Mouse (Mus musculus) right cerebral cortex, postnatal 36 days (tissue): ENCODE measurements at regions not wholly inside any gene's neighbourhood (a gene's known extent, or its start where the extent isn't known, plus 50 kb on each side); places are given as distances from the start of the nearest gene placed in this dataset.

Experiments used
- DNase-seq, 2 experiments: peaks; one replicate each; pipeline ENCODE4 v3.0.0; 2022; ENCODE audit warnings: low spot score in 2 of 2, mixed read lengths in 1 of 2

DNA sequence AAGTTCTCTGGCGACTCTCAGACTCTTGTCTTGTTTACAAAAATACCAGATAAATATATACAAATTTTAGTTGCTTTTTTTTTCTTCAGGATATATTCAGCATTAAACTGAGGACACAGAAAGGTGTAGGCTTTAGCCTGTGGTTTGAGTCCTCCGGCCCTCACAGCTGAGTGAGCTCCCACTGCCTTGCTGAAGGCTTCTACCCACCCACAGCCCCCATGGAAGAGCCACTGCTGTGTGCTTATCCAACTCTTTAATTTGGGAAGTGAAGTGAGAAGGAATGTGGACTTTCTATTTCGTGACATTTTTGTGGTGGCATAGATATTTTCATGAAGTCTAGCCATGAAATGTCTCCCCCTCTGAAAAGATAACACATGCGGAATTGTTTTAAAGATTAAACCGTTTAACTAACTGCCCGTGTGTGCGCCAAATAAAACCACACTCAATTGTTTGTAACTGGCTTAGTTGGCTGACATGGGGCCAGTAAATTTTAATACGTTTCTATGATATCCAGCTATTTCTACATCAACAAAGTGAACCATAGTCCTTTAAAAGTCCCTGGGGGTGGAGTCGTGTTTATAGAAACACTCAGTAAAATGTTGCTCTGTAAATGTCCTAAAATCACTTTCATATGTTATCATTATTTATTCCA, 174.1 kb downstream of the Slc38a4 start:
- no peak for DNase-seq

DNA sequence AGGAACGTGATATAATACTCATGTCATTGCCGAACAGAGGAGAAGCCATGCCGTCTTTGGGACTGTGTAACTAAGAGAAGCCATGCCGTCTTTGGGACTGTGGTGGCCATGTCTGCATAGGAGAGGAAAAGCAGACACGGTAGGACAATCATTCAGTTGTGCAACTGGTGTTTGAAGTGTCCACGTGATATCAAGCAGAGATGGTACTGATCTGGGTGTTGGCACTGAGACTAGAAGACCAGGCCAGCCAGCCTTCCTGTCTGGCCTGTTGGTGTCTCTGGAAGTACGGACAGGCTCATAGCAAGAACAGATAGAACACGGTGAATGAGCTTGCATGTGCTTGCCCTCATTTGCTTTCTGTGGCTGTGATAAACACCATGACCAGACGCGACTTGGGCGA, 175.7 kb downstream of the Slc38a4 start:
- no peak for DNase-seq

DNA sequence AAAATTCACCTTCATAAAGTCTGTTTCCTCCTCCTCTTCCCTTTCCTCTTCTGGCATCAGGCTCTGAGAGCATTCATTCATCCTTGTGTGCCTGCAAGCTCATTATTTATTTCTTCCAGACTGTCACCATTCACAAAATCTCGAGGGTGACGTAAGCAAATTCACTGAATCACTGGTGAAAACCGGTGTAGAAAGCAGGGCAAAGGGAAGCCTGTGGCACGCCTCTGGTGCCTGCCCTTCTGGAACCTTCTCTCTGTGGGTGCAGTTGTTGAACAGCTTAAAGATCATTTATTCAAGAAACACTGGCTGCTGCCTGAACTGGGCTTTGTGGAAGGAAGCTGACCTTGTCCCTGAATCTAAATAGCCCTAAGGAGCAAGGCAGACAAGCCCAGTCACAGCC, 177.0 kb downstream of the Slc38a4 start:
- DNase-seq = no peak

DNA sequence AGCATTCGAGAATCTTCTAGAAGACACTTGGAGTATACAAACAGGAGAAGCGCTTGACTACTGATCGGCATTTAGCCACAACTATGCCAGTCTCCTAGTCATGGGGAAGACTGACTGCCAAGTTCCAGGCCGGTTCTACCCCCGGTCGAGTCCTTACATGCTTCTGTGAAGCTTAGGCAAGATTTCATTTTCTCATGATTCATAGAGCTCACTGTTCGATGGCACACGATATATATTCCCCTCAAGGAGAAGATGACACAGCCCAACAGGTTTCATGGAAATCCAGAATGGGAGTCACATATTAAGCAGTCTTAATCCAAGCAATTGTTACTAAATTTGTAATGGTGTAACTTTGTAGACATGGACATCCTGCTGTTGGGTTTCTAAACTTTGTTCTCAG, 177.8 kb downstream of the Slc38a4 start:
- DNase-seq = no peak

DNA sequence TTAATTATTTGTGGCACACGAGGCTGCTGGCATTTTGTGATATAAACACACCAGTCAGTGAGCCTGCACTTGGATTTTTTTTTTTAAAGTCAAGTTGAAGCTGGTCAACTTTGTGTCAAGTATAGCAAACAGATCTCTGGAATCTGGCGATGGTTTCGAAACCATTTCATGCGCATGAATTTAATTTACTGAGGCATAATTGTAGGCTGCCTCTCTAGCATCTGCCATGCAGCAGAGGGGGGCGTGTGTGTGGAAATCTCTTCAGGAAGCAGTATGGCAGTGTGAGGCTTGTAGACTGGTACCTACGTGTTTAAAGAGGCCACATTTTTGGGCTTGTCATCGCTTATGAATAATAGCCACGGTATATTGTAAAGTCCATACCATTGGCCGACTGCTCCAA, 177.7 kb upstream of the Slc38a2 start:
- DNase-seq = no peak

DNA sequence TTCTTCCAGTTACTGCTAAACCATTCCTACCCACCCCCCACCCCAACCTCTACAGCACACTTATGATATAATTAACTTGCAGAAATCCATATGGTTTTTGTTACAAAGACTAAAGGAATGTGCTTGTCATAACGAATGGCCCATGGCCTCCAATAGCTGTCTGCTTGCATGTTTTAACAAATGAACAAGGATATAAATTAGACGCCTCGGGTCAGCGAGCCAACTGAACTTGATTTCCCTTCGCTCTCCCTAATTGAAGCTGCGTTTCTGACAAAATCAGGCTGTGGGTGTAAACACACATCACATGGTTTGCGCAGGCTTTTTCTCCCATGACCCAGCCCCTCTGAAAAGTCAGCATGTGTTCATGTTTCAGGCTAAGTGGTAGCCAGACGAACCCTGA, 174.6 kb upstream of the Slc38a2 start:
- no peak for DNase-seq

DNA sequence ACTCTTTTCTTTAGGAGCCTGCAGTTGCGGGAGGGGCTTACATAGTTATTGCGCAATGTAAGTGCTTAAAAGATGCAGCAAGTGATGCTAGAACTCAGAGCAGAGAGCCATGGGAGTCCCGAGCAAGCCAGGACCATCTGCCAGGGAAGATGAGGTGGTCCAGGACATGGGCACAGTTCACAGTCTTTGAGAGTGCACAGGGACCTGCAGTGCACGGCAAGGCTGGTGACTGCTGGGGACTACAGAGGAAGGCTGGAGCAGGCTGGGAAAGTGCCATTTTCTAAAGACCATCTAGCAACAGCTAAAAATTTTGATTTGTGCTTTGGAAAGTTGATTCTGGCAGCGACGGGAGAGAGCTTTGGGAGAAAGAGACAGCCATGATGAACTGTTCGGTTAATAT, 174.0 kb upstream of the Slc38a2 start:
- DNase-seq = no peak

DNA sequence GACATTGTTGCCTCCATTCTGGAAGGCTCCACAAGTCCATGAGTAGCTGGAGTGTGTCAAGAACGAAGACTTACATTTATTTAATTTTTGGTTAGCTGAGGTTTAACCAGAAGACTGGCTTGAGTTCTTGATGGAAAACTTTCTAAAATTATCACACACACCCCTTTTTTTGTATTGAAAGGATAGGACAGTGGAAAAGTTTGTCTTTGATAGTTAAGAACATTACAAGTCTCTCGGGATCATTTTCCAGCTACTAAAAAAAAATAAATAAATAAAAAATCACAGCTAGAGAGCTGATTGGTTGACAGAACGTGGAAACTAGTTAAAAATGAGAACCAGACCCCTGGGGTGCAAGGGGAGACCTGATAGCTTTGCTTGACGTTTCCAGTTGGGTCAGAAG, 173.6 kb upstream of the Slc38a2 start:
- DNase-seq = no peak

DNA sequence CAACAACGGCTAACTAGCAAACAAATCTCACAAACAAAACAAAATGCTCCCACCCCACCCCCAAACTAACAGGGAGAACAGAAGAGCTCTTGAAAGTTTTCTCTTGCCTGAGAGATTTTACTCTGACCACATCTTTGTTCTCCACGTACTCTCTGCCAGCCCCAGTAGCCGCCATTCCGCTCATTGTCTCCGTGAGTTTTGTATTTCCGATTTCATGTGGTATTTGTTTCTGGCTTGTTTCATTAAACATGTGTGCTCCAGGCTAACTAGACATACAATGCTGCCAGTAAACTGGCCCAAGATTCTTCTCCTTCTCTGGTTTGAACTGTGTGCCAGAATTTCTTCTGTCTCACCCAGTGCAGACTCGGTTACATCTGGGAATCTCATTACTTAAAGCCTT, 168.2 kb upstream of the Slc38a2 start:
- DNase-seq = no peak

DNA sequence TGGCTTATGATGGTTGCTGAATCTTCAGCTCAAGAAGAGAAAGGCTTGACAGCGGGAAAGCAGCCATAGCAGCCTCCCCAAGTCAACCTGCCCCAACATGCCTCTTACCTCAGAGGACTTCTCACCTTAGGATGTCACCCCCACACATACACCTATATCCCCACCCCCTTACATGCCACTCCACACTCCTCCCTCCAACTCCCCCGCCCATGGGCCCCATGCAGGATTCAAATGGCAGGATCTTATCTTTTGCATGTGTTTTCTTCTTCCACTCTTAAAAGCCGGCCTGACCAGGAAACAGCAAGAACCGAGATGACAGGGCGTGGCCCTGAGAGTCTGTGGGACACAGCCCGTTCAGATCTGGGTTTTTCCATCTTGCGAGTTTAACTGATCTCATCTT, 166.4 kb upstream of the Slc38a2 start:
- DNase-seq = no peak

DNA sequence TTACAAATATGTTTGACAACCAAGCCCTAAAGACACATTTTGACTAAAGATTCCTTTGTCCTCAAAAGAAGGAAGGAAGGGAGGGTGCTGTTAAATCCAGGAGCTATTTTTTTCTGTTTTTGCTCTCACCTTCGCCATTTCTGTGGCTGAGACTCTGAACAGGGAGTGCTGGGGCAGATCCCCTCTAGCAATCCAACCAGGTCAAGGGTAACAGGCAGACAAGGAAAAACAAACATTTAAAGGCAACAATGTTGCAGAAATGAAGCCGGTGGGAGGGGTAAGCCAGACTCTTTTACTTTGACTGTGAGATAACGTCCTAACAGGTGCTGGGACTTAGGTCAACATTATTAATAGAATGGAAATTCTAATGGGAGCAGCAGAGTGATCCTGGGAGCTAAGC, 158.2 kb upstream of the Slc38a2 start:
- DNase-seq = no peak

DNA sequence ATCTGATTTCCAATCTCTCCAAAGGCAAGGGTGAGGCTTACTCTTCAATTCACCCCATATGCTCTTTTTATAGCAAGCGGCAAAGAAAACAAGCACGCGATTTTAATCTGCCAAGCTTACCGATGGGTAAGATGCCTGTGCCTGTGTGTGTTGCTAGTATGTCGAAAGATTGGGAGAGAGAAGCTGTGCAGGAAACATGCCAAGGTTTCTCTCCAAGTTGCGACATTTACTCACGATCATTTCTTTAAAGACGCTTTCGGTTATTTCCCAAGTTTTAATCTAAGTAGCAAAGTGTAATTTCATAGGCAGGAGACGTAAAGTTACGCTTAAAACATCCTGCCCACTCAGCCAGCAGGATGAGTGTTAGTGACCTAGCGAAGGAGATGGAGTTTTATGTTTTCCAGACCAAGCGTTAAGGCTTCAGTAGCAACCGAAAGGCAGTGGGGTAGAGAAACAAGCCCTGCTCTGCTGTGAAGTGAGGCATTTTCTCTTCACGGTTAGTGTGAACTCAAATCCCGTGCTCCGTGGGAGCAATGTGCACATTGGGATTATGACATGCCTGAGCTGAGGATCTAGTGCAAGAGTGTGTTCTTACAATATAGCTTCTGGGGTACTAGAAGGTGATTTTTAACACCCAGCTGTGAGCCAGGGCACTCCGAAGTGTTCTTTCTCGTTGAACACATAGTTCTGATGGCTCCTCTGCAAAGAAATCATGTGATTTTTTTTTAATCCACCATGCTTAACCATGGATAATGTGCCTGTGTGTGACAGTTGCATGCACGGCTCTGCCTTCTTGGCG, 152.6 kb upstream of the Slc38a2 start:
- DNase-seq = no peak

DNA sequence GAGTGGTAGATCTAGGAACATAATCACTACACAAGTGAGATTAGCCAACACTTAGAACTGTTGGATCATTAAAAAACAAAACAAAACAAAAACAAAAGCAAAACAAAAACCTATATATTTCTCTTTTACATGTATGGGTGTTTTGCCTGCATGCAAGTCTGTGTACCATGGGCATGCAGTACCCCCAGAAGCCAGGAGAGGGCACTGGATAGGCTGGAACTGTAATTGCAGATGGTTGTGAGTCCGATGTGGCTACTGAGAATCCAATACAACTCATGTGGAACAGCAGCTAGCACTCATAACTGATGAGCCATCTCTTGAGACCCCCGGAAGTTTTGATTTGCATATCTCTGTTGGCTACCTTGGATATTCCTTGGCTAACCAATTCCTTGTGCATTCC, 148.6 kb upstream of the Slc38a2 start:
- no peak for DNase-seq

DNA sequence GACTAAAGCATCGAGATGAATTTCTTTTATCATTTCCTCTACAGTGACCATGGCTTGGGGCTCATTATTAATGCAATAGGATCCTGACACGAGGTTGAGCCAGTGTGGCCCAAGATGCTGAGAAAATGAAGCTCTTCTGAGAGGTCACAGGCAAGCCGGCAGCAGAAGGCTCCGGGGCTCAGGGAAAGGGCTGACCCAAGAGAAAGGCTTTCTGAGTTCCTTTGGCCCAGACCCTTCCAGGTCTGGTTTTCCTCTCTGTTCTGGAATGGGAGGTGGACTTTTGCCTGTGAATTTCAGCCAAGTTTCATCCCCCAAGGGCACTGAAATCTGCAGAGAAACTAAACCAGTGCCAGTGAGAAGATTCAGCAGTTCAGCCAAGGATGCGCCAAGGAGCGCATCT, 145.7 kb upstream of the Slc38a2 start:
- no peak for DNase-seq

DNA sequence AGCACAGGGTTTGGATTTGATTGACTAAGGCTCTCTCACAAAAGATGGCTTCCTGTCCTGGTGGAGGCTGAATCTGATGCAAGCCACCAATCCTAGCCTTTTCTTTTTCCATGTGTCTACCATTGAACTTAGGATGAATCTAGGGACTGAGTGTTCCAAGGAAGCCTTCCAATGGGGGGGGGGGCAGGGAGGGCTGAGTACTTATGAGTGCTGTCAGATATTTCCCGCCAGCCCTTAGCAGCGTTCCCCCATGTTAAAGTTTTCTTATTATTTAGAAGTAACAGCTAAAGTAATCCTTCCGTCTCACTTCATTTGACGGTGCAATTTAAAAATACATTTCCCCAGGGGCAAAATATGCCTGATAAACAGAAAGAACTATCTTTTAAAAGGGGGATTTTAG, 144.8 kb upstream of the Slc38a2 start:
- DNase-seq = no peak

DNA sequence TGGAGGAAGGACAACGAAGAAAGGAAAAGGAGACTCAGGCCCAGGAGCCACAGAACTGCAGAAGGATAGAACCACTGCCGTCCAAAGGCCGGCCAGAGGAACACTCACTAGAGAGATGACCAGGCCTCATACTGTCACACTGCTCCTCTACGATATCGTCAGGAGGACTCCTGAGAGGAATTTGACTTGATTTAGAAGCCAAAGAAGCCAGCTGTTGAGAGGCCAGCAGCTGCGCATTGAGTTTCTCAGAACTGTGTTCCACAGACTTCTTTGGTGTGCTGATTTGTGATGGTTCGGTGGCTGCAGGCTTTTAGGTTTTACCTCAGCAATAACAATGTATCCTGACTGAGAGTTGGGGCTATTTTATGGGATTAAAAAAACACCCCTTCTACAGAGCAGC, 144.1 kb upstream of the Slc38a2 start:
- no peak for DNase-seq

DNA sequence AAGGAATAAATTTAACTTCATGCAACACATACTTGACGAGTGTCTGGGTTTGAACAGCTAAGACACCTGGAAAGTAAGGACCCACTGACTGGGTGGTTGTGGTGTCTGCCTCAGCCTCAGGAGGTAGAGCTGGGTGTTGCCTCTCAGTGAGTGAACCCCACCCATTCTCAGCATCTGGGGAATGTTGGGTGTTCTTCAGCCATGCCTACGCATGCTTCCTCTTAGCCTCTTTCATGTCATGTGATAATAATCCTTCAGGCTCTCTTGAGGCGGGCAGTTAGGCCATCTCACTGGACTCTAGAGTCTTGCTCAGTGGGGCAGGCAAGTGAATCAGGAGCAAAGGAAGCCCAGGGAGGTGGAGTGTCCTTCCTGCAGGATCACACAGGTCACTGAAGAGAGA, 143.4 kb upstream of the Slc38a2 start:
- no peak for DNase-seq

DNA sequence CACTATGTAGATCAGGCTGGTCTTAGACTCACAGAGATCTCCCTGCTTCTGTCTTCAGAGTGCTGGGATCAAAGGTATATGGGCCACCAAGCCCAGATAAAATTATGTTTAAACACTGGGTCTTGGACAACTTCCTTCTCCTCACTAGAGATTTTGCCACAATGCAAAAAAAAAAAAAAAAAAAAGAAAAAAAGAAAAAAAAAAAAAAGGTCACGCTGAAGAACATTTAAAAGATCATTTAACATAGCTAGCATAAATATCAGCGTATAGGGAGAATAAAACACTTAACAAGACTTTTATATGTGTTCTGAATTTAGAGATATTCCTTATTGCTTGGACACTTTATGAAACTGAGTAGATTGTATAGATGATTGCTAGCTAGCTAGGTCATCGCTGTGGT, 137.1 kb upstream of the Slc38a2 start:
- no peak for DNase-seq

DNA sequence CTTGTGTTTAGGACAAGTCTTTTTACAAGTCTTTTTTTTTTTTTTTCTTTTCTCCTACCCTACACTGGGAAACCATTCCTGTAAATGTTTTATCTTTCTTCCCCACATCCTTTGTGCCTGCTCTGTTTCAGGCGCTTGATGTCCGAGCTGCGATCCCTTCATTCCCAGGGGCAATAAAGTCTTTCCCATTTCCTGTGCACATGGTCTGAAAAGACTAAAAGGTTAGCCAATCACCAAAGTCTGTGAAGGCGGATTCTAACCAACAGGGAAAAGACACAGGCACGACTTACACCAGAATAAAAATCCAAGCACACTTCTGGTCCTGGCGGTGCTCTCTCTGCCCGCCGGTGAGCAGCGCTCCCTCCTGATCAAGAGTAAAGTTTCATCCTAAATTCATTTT, 135.3 kb upstream of the Slc38a2 start:
- DNase-seq = no peak

DNA sequence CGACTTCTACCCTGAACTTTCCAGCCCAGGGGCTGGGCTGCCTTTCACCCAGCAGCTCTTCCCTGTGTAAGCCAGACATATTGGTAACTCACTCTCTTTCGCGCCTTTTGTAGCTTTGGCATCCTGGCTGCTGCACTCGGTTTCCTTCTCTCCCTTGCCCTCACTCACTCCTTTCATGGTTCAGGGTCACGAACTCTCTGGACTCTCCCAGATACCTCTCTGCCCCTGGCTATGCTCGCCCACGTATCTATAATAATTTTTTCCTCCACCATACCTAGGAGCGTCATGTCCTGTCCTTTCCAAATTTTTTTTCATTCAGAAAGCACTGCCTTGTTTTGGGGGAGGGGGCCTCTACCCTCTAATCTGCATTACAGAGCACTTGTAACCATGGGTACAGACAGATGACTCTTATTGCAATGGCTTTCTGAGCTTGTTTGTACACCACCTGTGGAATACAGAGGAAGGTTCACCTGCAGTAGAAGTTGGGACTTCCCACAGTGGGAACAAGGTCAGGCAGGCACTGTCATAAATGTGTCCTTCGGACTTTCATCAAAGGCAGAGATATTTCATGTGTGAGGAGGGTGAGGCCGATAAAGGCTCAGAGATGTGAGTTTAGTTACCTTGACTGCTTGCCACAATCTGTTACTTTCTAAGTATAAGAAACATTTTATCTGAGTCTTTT, 134.8 kb upstream of the Slc38a2 start:
- no peak for DNase-seq

DNA sequence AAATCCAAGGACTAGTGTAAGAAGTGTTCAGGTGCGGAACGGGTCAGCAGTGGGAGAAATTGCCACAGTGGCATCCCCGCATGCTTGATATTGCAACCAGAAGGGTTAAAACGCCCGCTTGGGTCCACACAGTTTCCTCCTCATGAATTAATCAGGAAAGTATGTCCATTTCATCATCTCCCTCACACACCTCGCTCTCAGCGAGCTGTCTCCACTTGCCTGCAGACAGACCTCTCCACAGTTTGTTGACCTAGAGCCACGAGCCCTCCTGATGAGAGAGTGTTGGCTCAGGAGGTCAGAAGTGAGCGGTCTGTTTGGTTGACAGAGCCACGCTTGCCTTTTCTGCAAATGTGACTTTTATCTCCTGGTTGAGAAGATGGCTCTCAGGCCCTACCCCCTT, 132.9 kb upstream of the Slc38a2 start:
- DNase-seq = no peak

DNA sequence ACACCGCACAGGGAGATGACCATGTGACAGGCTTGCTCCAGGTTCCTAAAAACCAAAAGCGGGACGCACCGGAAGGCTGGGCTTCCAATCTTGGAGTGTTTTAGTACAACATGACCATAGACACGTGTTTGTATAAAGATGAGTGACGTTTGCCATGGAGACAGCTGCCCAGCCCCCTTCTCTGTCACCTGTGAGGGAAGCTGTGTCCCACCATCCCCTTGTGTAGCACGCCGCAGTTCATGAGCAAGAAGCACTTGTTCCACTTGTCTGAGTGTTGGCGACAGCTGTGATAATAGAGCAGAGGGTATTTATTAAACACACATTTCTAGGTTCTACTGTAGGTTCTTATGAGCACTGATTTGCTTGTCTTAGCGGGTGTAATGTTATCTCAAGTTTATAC, 131.7 kb upstream of the Slc38a2 start:
- DNase-seq = no peak

DNA sequence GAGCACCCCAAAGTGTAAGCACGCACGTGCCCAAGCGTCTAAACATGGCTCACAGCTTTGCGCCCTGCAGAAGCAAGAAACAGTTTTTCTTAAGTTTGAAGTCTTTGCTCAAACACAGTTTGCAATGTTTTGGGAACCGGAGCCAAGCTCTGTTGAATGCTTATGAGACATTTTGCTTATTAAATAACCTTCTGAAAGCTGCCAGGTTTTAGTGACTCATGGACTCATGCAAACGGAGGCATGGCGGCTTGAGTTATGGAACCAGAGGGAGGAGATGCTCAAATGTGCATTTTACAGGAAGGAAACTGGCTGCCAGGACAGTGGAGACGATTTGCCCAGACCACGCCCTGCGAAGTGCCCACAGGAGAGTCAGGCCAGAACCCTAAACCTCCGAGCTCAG, 131.0 kb upstream of the Slc38a2 start:
- peak in 1 of 2 experiments; percentile 3 for DNase-seq
